ENCODE assay signal across 23 mouse cellular contexts in the genomic region with DNA sequence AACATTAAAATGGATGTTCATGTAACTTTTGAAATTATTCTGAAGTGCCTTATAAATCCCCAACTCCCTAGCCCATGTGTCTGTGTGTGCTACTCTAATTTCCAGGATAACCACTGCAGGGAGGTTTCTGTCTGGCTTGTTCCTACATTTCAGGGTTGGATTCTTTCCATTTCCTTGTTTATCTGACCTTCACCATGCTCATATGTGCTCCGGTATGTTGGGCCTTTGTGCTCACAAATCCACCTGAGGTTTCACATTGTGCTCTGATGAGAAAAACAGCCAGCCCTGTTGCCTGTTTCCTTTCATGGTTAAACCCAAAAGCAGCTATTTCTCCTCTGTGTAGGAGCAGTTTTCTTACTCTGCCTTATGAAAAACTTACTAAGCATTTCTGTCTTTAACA.
"Had no signal": no experiment of that assay in that cellular context is flagged by ENCODE, and none has a peak within 500 bp of the region (broad histone marks: within the 10 kb centered on the region; RNA-seq: fewer than 3 reads in every experiment).

No protein-coding gene starts in this region.

- DNase-seq: gastrocnemius, postnatal 14 days; gastrocnemius, postnatal 36 days; heart, adult 11 months; heart, adult 2 months; heart, postnatal 14 days; heart, postnatal 36 days; kidney, adult 11 months; kidney, adult 8-10 months; kidney, postnatal 25 days; layer of hippocampus, adult 9-11 months; layer of hippocampus, postnatal 36 days; left cerebral cortex, postnatal 4 days; lung, adult 18-20 months had no signal

- H3K36me3 ChIP-seq: heart, embryonic 13.5 days; heart, embryonic 15.5 days; hindbrain, embryonic 13.5 days; hindbrain, embryonic 15.5 days; limb, embryonic 15.5 days; liver, embryonic 12.5 days had no signal

- H3K9me3 ChIP-seq: heart, embryonic 13.5 days; heart, embryonic 15.5 days; hindbrain, embryonic 13.5 days; hindbrain, embryonic 15.5 days; limb, embryonic 15.5 days; liver, embryonic 12.5 days had no signal

- H3K27ac ChIP-seq: heart, adult 2 months; heart, embryonic 13.5 days; heart, embryonic 15.5 days; hindbrain, embryonic 13.5 days; hindbrain, embryonic 15.5 days; hindbrain, postnatal 0 days; limb, embryonic 15.5 days; liver, embryonic 12.5 days; liver, embryonic 14.5 days had no signal

- H3K4me3 ChIP-seq: heart, adult 2 months; heart, embryonic 13.5 days; heart, embryonic 15.5 days; hindbrain, embryonic 13.5 days; hindbrain, embryonic 15.5 days; limb, embryonic 15.5 days; liver, embryonic 12.5 days had no signal

- H3K4me1 ChIP-seq: heart, embryonic 13.5 days; heart, embryonic 15.5 days; hindbrain, embryonic 15.5 days; limb, embryonic 15.5 days; liver, embryonic 12.5 days had no signal

- H3K27me3 ChIP-seq: heart, embryonic 13.5 days; heart, embryonic 15.5 days; hindbrain, embryonic 13.5 days; hindbrain, embryonic 15.5 days; limb, embryonic 15.5 days; liver, embryonic 12.5 days had no signal

- ATAC-seq: hindbrain, postnatal 0 days; intestine, embryonic 16.5 days; liver, embryonic 12.5 days had no signal

- H3K9ac ChIP-seq: heart, embryonic 13.5 days; heart, embryonic 15.5 days; hindbrain, embryonic 13.5 days; hindbrain, embryonic 15.5 days; limb, embryonic 15.5 days; liver, embryonic 12.5 days; liver, embryonic 14.5 days had no signal

- H3K4me2 ChIP-seq: heart, embryonic 11.5 days; heart, embryonic 13.5 days; heart, embryonic 15.5 days; hindbrain, embryonic 13.5 days; hindbrain, embryonic 15.5 days; limb, embryonic 15.5 days; liver, embryonic 12.5 days had no signal
